Mouse (Mus musculus): Measurements from ENCODE around the gene Fbxw21.

- TF ChIP-seq USF1 (IDR thresholded peaks at IDR 0.05; ENCODE audit: low read depth) = no peak
- no peak for TF ChIP-seq CTCF (IDR thresholded peaks at IDR 0.05; ENCODE audit: control insufficient read depth, insufficient read depth, insufficient read length)
- TF ChIP-seq CEBPB (IDR thresholded peaks at IDR 0.05; ENCODE audit: low read depth) = no peak
Measured at GRCm38 (mm10) chr9:109120956-109121355, 40.9 kb downstream of the Fbxw21 start.

All from C2C12 (cell line).